Mouse (Mus musculus) ES-Bruce4 (cell line): ENCODE results near the gene 1700025G04Rik. TPM values are rescaled to one million over a fixed set of nuclear protein-coding genes. Genes with fewer than 3 reads are reported as not detected.

Experiments
- H3K27ac ChIP-seq: 2 replicates; pipeline ENCODE4 v1.5.1; 2012; ENCODE audit warnings: low read length, inconsistent platforms; ENCODE audit not compliant: insufficient read depth
- H3K27me3 ChIP-seq: 2 replicates; pipeline ENCODE4 v1.6.1; 2012; ENCODE audit warnings: mild to moderate bottlenecking, low read length, inconsistent platforms; ENCODE audit not compliant: control insufficient read depth, poor library complexity, insufficient read depth, severe bottlenecking
- H3K36me3 ChIP-seq: 2 replicates; pipeline ENCODE4 v1.6.1; 2012; ENCODE audit warnings: inconsistent platforms, mild to moderate bottlenecking, low read length, moderate library complexity; ENCODE audit not compliant: control insufficient read depth, poor library complexity, insufficient read depth, severe bottlenecking
- H3K4me1 ChIP-seq: one replicate; pipeline ENCODE4 v1.8.1; 2011; ENCODE audit warnings: low read length; ENCODE audit not compliant: control insufficient read depth, insufficient read depth
- H3K4me3 ChIP-seq: 2 replicates; pipeline ENCODE4 v1.5.1; 2011; ENCODE audit warnings: low read depth, mild to moderate bottlenecking, low read length
- H3K9ac ChIP-seq: 2 replicates; pipeline ENCODE4 v1.6.1; 2012; ENCODE audit warnings: low read depth, mild to moderate bottlenecking, inconsistent platforms; ENCODE audit not compliant: poor library complexity, severe bottlenecking
- H3K9me3 ChIP-seq: replicated peaks from 2 replicates; pipeline ENCODE4 v1.6.1; 2012; ENCODE audit warnings: mild to moderate bottlenecking, low read length, inconsistent platforms; ENCODE audit not compliant: control insufficient read depth, poor library complexity, insufficient read depth, severe bottlenecking
- CTCF ChIP-seq: IDR thresholded peaks from one replicate; pipeline ENCODE4 v1.8.1; 2011; ENCODE audit warnings: low read depth, low read length
- EP300 ChIP-seq: IDR thresholded peaks from 2 replicates; pipeline ENCODE4 v1.6.1; 2011; ENCODE audit warnings: low read depth, low read length; ENCODE audit not compliant: insufficient read depth
- POLR2A ChIP-seq: IDR thresholded peaks from one replicate; pipeline ENCODE4 v1.8.1; 2011; ENCODE audit warnings: low read length; ENCODE audit not compliant: insufficient read depth
- polyA plus RNA-seq: library from polyadenylated mRNA; stranded (reverse); fragments of >200 nt; gene quantifications from 2 replicates; pipeline ENCODE4 v1.2.4, GENCODE M21; 2011; ENCODE audit warnings: low read depth; ENCODE audit not compliant: missing spikeins, insufficient read depth, insufficient read length

Gene 1700025G04Rik
- polyA plus RNA-seq, 1 experiment, result 14.3 TPM

DNA sequence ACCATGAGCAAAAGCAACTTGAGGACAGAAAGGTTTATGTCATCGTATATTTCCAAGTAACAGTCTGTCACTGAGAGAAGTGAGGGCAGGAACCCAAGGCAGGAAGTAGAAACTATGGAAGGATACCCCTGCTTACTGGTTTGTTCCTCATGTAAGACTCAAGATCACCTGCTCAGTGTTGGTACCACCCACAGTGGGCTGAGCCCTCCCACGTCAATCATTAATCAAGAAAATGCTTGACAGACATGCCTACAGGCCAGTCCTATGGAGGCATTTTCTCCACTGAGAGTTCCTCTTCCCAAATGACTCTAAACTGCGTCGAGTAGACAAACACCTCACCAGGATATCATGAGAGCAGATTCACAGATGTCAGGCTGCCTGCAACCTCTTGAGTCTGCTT, 64.6 kb downstream of the 1700025G04Rik start:
- H3K36me3 ChIP-seq, result no peaks in the 10 kb centered on the region
- H3K4me3 ChIP-seq, result no peak overlapping the region
- TF ChIP-seq EP300, result no peak
- no peak for TF ChIP-seq CTCF
- TF ChIP-seq POLR2A, result no peak
- no peaks in the 10 kb centered on the region for H3K27me3 ChIP-seq
- no peaks in the 10 kb centered on the region for H3K4me1 ChIP-seq
- H3K9me3 ChIP-seq, result no peaks in the 10 kb centered on the region
- H3K9ac ChIP-seq, result no peak overlapping the region
- no peak overlapping the region for H3K27ac ChIP-seq

DNA sequence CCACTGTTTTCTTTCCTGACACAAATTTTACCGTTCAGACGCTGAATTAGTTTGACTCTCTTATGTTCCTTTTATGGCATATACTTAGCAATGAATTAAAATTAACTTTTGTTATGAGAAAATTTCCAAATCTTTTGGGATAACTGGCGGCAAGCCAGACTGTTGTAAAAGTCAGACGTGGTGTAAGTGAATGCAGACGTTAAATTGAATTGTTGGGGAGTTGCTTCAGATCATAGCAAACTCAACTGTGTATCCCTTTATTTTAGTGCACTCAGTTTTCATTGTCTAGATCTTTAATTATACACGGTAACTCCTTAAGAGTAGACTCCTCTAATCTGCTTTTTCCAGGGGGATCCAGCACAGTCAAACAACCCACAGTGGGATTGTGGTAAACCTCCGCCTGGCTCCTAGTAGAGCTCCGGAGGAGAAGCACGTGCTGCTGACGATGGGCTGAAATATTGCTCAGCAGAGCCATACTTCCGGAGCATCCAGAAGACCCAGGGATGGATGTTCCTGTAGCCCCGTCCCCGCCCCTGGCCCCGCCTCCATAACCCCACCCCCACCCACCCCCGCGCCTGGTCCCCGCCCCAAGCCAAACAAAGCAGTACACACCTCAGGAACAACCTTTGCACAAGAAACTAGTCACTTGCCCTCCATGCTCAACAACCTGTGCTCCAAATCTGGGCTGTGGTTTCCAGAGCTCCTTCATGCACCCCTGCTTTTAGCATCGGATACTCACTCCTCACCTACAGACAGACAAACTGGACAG, 65.7 kb downstream of the 1700025G04Rik start:
- Histone ChIP-seq H3K27ac (no peak overlapping the region), H3K4me1 (no peaks in the 10 kb centered on the region), H3K4me3 (no peak overlapping the region), H3K36me3 (no peaks in the 10 kb centered on the region), H3K9ac (no peak overlapping the region), H3K9me3 (no peaks in the 10 kb centered on the region), H3K27me3 (no peaks in the 10 kb centered on the region)
- TF ChIP-seq CTCF (no peak), POLR2A (no peak), EP300 (no peak)

GRCm38 (mm10) chr1:152020812-152021211, 69.1 kb downstream of the 1700025G04Rik start:
- Histone ChIP-seq H3K27ac (no peak overlapping the region), H3K9me3 (no peaks in the 10 kb centered on the region), H3K36me3 (no peaks in the 10 kb centered on the region), H3K27me3 (no peaks in the 10 kb centered on the region), H3K9ac (no peak overlapping the region), H3K4me3 (no peak overlapping the region), H3K4me1 (no peaks in the 10 kb centered on the region)
- TF ChIP-seq EP300, result no peak
- TF ChIP-seq POLR2A, result no peak
- no peak for TF ChIP-seq CTCF

DNA sequence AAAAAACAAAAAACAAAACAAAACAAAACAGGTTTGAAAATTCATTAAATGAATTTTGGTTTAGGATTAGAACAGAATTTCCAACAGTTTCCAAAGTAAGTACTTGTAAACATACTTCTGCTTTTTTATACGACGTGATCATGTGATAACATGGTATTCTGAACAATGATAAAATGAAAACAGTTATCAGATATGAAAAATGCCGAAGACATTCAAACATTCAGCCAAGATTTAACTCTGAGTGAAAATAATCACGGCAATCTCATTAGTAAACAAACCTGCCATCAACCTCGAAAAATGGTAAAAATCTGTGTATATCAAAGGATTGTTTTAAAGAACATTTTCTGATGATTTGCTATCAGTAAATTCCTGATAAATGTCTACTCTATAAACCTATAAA, 69.9 kb downstream of the 1700025G04Rik start:
- H3K9ac ChIP-seq, result no peak overlapping the region
- TF ChIP-seq EP300 (no peak), CTCF (no peak), POLR2A (no peak)
- no peak overlapping the region for H3K27ac ChIP-seq
- H3K36me3 ChIP-seq, result no peaks in the 10 kb centered on the region
- no peaks in the 10 kb centered on the region for H3K27me3 ChIP-seq
- no peak overlapping the region for H3K4me3 ChIP-seq
- H3K4me1 ChIP-seq, result no peaks in the 10 kb centered on the region
- H3K9me3 ChIP-seq, result no peaks in the 10 kb centered on the region

- Histone ChIP-seq H3K36me3 (no peaks in the 10 kb centered on the region), H3K27me3 (no peaks in the 10 kb centered on the region), H3K4me3 (no peak overlapping the region), H3K4me1 (no peaks in the 10 kb centered on the region), H3K27ac (no peak overlapping the region), H3K9ac (no peak overlapping the region), H3K9me3 (no peaks in the 10 kb centered on the region)
- no peak for TF ChIP-seq CTCF
- no peak for TF ChIP-seq EP300
- no peak for TF ChIP-seq POLR2A
Observed at GRCm38 (mm10) chr1:152019196-152019595, 70.7 kb downstream of the 1700025G04Rik start.

- Histone ChIP-seq H3K27me3 (no peaks in the 10 kb centered on the region), H3K27ac (no peak overlapping the region), H3K9ac (no peak overlapping the region), H3K4me1 (no peaks in the 10 kb centered on the region), H3K9me3 (no peaks in the 10 kb centered on the region), H3K36me3 (no peaks in the 10 kb centered on the region), H3K4me3 (no peak overlapping the region)
- TF ChIP-seq POLR2A (no peak), CTCF (no peak), EP300 (no peak)
Observed at GRCm38 (mm10) chr1:152018322-152018721, 71.6 kb downstream of the 1700025G04Rik start.
